Mouse (Mus musculus): ENCODE results near the gene Slc7a8.

The Slc7a8 gene

DNA sequence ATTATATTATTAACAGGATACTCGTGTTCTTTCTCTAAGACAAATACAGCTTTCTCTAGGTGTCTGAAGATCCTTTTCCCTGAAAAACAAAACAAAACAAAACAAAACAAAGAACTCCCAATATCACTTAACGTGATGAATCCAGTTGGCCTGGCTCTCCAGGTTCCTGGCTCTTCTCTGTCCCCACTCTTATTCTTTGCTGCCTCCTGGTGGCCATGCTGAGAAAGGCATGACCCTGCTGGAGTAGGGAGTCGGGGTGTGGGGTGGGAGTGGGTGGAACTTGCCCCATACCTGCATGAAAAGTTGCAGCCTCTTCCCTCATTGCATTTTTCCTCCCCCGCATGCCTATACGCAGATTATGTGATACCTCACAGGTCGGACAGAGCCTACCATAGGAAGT is 80.4 kb downstream of the Slc7a8 start:
- peak; percentile 68 for DNase-seq (ENCODE audit: low spot score)

DNA sequence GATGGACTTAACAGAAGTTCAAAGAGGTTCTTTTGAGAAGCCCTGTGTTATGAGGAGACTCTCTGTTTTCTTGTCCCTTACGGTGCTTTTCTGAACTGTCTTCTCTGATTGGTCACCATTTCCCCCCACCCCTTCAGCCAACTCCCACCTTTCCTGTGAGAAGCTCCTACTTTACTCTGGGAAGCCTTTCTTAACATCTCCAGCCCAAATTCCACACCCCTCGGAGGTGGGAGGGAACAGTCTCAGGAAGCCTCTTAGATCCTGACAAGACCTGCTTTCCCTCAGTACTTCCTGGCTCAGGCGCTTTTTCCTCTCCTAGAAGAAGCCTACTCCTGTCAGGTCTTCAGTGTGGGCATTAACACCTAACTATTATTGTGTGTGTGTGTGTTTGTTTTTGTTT is 82.2 kb downstream of the Slc7a8 start:
- DNase-seq (ENCODE audit: low spot score): no peak

DNA sequence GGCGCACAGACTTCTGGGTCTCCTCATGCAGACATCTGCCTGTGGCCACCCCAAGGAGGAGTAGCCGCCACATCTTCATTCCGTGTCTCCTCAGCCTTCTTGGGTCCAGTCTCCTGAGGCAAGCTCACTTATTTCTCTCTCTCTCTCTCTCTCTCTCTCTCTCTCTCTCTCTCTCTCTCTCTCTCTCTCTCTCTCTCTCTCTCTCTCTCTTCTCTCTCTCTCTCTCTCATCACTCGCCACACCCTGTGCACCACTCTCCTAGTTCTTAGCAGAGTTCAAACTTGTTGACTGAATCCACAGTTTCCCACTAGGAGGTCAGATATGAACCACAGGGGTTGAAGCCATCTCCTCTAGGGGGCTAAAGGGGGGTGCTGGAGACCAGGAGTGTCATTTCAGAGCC is 83.0 kb downstream of the Slc7a8 start, which contains the start of gene Gm29776:
Gm29776 (minus strand) TSS at position 101 of the 400 bp plus-strand sequence.
- no peak for DNase-seq (ENCODE audit: low spot score)

DNA sequence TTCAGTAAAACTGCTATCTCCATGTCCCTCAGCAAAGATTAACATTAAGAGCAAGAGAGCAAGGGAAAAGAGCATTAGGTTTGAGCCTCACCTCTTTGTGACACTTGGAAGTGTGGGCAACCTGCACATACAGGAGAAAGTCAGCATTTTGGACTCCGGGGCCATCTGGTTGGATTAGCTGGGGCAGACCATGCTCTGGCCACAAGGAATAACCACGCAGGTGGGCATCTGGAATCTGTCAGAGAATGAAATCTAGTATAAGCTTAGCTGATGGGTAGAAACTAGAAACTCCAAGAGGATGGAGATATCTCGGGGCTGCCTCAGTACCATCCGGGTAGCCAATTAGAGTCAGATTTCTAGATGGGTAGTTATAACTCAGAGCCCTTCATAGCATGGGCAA is 85.0 kb downstream of the Slc7a8 start:
- DNase-seq (ENCODE audit: low spot score): no peak

DNA sequence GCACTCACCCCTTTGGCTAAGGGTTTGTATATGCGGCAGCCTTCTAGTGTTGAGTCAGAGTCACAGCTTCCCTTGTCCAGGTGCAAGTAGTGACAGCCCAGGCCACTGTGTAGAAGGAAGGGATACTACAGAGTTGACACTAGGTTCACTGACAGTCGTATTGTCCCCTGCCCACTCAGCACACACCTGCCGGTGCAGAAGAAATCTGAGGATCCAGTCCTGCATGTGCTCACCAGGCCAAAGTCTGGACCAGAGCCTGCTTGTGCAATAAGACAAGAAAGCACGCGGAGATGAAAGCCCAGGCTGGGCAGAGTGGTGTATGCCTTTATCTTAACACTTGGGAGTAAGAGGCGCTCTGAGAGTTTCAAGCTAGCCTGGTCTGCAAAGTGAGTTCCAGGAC is 86.7 kb downstream of the Slc7a8 start:
- no peak for DNase-seq (ENCODE audit: low spot score)

DNA sequence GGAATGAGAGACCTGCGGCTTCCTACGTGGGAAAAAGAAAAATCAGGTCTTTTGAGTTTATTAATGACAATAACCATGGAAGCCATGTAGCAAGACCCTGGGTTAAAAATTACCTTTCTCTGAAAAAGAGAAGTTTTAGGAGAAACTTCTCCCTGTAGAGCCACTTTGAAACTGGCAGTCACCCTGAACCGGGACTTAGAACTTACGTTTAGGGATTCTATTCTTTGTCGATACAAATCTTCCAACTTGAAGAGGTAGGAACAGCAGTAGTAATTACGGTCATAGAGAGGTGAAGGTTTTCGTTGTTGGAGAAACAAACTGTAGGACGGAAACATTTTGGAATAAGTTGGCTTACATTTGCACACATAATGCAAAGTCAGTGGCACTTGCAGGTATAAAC is 94.5 kb downstream of the Slc7a8 start:
- no peak for DNase-seq (ENCODE audit: low spot score)

DNA sequence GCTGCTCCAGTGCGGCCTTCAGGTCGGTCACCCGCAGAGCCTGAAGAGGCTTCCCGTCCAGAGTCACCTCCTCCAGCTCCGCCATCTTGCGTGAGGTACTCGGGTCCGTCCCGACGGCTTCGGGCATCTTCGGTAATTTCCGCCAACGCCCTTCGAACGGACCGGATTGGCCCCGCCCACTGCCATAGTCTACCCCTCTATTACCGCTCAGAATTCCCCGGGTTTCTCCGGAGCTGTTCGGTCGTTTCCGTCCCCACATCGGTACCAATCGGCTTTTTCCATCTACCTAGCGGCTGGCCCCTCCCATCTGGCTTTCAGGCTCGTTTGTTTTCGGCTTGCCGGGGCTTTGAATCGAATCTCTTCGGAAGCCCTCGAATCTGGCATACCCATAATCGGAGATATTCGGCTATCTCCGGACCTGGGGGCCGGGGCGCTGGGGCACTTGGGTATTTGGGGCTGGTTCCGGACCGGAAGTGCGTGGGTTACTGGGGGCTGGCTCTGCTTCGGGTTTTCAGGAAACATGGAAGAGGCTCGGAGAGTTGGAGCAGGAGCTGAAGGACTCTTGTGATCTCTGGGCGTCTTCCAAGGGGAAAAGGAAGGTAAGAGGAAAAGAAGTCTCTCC is 95.1 kb downstream of the Slc7a8 start, which contains the start of gene Acin1:
Acin1 (minus strand) TSS at position 410 of the 622 bp plus-strand sequence.
- peak; percentile 100 for DNase-seq (ENCODE audit: low spot score)

DNA sequence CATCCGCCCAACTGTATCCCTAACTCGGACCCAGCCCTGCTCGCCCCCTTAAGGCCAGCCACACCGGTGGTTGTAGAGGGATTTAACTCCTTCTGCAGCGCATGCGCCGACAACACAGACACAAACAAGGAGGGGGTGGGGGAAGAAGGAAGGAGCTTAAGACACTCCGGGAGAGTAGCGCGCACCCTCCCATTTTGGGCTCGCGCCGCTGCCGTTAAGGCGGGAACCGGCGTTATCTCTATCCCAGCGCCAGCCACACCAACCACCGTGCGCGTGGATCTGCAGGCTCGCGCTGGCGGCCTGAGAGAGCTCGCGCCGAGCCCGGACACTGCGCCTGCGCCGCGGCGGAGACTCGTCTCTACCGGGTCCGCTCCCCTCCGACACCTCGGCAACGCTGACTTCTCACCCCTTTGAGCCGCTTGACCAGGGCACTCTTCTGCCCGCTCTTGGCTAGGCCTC is 95.7 kb downstream of the Slc7a8 start, which contains the start of gene 1700123O20Rik:
1700123O20Rik (plus strand) TSS at position 154 of the 459 bp plus-strand sequence.
- DNase-seq (ENCODE audit: low spot score): no peak

DNA sequence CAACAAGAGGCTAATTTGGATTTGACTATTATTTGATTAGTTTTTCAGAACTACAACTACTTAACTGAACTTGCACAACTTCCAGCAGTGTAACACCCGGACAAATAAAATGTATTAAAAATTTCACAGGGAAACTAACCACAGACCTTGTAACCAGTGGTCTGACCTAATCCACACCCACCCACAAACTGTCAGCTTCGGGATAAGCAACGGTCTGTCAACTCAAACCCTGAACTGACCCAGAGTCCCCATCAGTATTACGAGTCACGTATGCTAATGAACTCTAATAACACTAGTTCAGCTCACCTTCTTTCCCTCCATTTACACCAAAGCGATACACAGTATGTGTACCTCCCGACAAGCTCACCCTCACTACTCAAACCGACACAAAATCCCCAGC is 96.3 kb downstream of the Slc7a8 start:
- no peak for DNase-seq (ENCODE audit: low spot score)

DNA sequence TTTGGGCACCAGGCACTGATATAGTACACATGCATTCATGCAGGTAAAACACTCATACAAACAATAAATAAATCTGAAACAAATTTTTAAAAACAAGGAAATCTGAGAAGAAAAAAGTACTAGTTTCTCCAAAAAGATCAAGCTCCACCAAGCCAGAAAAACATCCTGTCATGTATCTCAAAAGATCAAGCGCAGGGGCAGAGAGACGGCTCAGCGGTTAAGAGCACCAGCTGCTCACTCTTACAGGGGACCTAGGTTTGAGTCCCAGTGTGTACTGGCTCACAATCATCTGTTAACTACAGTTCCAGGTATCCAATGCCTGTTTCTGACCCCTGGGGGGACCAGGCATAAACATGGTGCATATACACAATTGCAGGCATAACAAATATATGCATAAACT is 99.3 kb downstream of the Slc7a8 start:
- no peak for DNase-seq (ENCODE audit: low spot score)

DNA sequence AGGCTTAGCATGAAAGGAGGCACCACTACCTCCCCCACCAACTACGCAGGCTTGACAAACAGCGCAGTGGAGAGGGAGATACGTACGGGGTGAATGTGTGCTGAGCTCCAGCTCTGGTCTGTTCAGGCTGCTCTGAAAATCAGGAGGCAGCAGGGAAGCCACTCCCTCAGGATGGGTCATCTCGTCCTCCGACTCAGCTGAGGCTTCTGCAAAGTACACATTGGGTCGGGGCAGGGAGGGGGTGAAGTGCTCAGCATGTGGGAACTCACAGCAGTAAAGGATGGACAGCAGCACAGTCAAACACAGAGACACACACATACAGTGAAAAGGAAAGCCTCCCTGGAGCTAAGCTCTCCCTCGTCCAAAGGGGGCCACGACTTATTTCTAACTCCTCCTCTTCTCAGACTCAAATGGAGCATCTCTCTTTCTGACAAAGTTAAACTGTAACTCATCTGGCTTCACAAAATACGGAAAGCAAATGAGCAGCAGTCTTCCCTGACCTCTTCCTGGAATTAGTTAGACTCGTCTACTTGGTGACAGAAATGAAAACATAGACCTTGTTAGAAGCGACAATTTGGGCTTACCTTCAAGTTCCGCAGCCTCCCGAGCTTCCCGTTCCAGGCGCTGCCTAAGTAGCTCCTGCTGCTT is 103.0 kb downstream of the Slc7a8 start:
- no peak for DNase-seq (ENCODE audit: low spot score)

DNA sequence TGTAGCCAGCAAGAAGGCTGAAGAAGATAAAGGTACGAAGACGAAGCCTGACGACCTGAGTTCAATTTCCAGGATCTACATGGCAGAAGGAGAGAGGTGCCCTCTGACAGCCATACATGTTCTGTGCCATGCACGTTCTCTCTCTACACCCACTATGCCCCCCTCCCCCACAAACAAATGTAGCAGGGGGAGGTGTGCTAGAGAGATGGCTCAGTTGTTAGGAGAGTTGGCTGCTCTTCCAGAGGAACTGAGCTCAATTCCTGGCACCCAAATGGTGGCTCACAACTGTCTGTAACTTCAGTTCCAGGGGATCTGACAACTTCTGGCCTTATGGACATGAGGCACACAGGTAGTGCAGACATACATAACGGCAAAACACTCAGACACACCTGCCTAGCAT is 105.5 kb downstream of the Slc7a8 start:
- DNase-seq (ENCODE audit: low spot score): no peak

DNA sequence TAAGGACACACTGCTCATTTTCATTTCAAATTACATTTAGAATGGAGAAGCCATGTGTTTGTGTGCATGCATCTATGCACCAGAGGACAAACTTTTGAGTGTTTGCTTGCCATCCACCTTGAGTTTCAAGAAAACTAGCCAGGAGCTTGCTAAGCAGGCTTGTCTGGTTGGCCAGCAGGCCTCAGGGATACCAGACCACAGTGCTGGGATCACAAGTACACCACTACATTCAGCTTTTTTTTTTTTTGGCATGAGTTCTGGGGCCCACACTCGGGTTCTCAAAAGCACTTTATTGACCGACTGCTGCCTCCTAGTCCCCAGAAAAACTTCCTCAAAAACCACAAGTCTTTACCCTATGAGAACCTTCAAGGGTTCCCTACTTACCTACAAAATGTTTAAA is 107.4 kb downstream of the Slc7a8 start:
- DNase-seq (ENCODE audit: low spot score): no peak

Measured in ovary, postnatal 10 days (tissue).